ENCODE assay signal across 14 mouse cellular contexts in genomic region chr5:100005431-100005830, GRCm38 (mm10). TPM values are rescaled to one million over a fixed set of nuclear protein-coding genes. Genes with fewer than 3 reads are reported as not detected.
DNase-seq lines count a peak whose midpoint lies in the region; ATAC-seq and TF ChIP-seq lines count a peak whose summit lies in the region.
"Had no signal": no experiment of that assay in that cellular context is flagged by ENCODE, and none has a peak within 500 bp of the region (broad histone marks: within the 10 kb centered on the region; RNA-seq: fewer than 3 reads in every experiment).

No protein-coding gene starts in this region.

- H3K27me3 ChIP-seq in intestine, postnatal 0 days (replicated peaks; ENCODE audit: control insufficient read depth, insufficient read depth, low read length): no peaks in the 10 kb centered on the region
- H3K27me3 ChIP-seq: hindbrain, embryonic 15.5 days; midbrain, embryonic 12.5 days had no signal

- DNase-seq in heart, adult 11 months: peak; percentile 71
- DNase-seq in heart, postnatal 36 days: no peak
- peak; percentile 43 for DNase-seq in adrenal gland, postnatal 14 days
- no peak for DNase-seq in testis, postnatal 10 days (ENCODE audit: low spot score)
- no peak for DNase-seq in kidney, adult 18-20 months
- DNase-seq: B cell, adult 2 months; layer of hippocampus, postnatal 36 days had no signal

- peaks cover 7% of the 10 kb centered on the region for H3K4me1 ChIP-seq in intestine, postnatal 0 days (replicated peaks; ENCODE audit: control insufficient read depth, insufficient read depth, low read length)
- H3K4me1 ChIP-seq: hindbrain, embryonic 15.5 days; midbrain, embryonic 12.5 days had no signal

- peak; percentile 61 for ATAC-seq in intestine, postnatal 0 days
- peak; percentile 85 for ATAC-seq in megakaryocyte-erythroid progenitor cell, adult 5-6 weeks (replicated peaks; ENCODE audit: low FRiP score, low TSS enrichment, poor library complexity, severe bottlenecking)
- ATAC-seq in inflammation-experienced regulatory T-cells, adult 6 months: no peak
- ATAC-seq: lung, postnatal 0 days had no signal

- peak overlapping the region; percentile 80 for H3K27ac ChIP-seq in intestine, postnatal 0 days (ENCODE audit: low read depth, low read length)
- H3K27ac ChIP-seq: hindbrain, embryonic 15.5 days; kidney, postnatal 0 days; midbrain, embryonic 12.5 days had no signal

- no peaks in the 10 kb centered on the region for H3K36me3 ChIP-seq in intestine, postnatal 0 days (ENCODE audit: control insufficient read depth, insufficient read depth)
- H3K36me3 ChIP-seq: hindbrain, embryonic 15.5 days; midbrain, embryonic 12.5 days had no signal

- WGBS in intestine, postnatal 0 days: 29% methylated on average over 3 of the region's 3 CpGs

- H3K4me3 ChIP-seq in intestine, postnatal 0 days (ENCODE audit: low read depth, low read length): no peak overlapping the region
- H3K4me3 ChIP-seq: hindbrain, embryonic 15.5 days; midbrain, embryonic 12.5 days had no signal

- H3K4me2 ChIP-seq in intestine, postnatal 0 days (replicated peaks; ENCODE audit: low read depth): peak overlapping the region; percentile 43
- H3K4me2 ChIP-seq: hindbrain, embryonic 15.5 days; midbrain, embryonic 12.5 days had no signal

- intact Hi-C loops in heart, postnatal 36 days (cut with DNase I): no loop called here

- no peaks in the 10 kb centered on the region for H3K9me3 ChIP-seq in intestine, postnatal 0 days (ENCODE audit: control insufficient read depth)
- H3K9me3 ChIP-seq: hindbrain, embryonic 15.5 days; midbrain, embryonic 12.5 days had no signal

- TF ChIP-seq CTCF in intestine, postnatal 0 days (IDR thresholded peaks at IDR 0.05; ENCODE audit: low read depth): no peak

- H3K9ac ChIP-seq in intestine, postnatal 0 days (ENCODE audit: low read depth, low read length): no peak overlapping the region
- H3K9ac ChIP-seq: hindbrain, embryonic 15.5 days; midbrain, embryonic 12.5 days had no signal

RNA-seq across cellular contexts. Expression of gene 4930524J08Rik, which starts 26.6 kb away (rescaled TPM):
- total RNA-seq in heart, postnatal 36 days (2021): under 1 TPM in 1 of 2 experiments, not detected in 1; 0.79 TPM
- 3.1 and 4.1 TPM in 2 replicates for total RNA-seq in adrenal gland, postnatal 14 days (2021)
- polyA plus RNA-seq in intestine, postnatal 0 days (2015; fragmentation: Nextera tagmentation; extraction: Ambion mirVana): 1.5 and 2.4 TPM in 2 replicates
- 2.8 TPM in 1 of 2 replicates, not detected in the other for total RNA-seq in megakaryocyte-erythroid progenitor cell, adult 5-6 weeks (2014; fragmentation: Nextera tagmentation)
- 6.2 TPM in 1 of 2 replicates, not detected in the other for total RNA-seq in megakaryocyte-erythroid progenitor cell, adult 5-6 weeks (2017)
- not detected for polyA plus RNA-seq in inflammation-experienced regulatory T-cells, adult 6 months (2017; shearing (Covaris generic))

RNA-seq across cellular contexts. Expression of gene Hnrnpd, which starts 26.7 kb away (rescaled TPM):
- total RNA-seq in heart, postnatal 36 days (2021): 10 to 100 TPM; 69.5 to 86.9 TPM
- 175 and 223 TPM in 2 replicates for total RNA-seq in adrenal gland, postnatal 14 days (2021)
- polyA plus RNA-seq in intestine, postnatal 0 days (2015; fragmentation: Nextera tagmentation; extraction: Ambion mirVana): 66.5 and 67.1 TPM in 2 replicates
- total RNA-seq in megakaryocyte-erythroid progenitor cell, adult 5-6 weeks (2014; fragmentation: Nextera tagmentation): 420 and 448 TPM in 2 replicates
- total RNA-seq in megakaryocyte-erythroid progenitor cell, adult 5-6 weeks (2017): 177 and 197 TPM in 2 replicates
- polyA plus RNA-seq in inflammation-experienced regulatory T-cells, adult 6 months (2017; shearing (Covaris generic)): 10 to 100 TPM; 43.1 to 68.3 (median 56.9) TPM

RNA-seq across cellular contexts. Expression of gene Hnrnpdl, which starts 34.0 kb away (rescaled TPM):
- 10 to 100 TPM; 60.2 to 70.6 TPM for total RNA-seq in heart, postnatal 36 days (2021)
- total RNA-seq in adrenal gland, postnatal 14 days (2021): 110 and 137 TPM in 2 replicates
- 61.6 and 63.2 TPM in 2 replicates for polyA plus RNA-seq in intestine, postnatal 0 days (2015; fragmentation: Nextera tagmentation; extraction: Ambion mirVana)
- 265 and 360 TPM in 2 replicates for total RNA-seq in megakaryocyte-erythroid progenitor cell, adult 5-6 weeks (2014; fragmentation: Nextera tagmentation)
- 553 and 613 TPM in 2 replicates for total RNA-seq in megakaryocyte-erythroid progenitor cell, adult 5-6 weeks (2017)
- 100 to 1,000 TPM; 121 to 134 (median 123) TPM for polyA plus RNA-seq in inflammation-experienced regulatory T-cells, adult 6 months (2017; shearing (Covaris generic))

RNA-seq across cellular contexts. Expression of gene Enoph1, which starts 34.4 kb away (rescaled TPM):
- 1 to 10 TPM; 6.5 to 8.6 TPM for total RNA-seq in heart, postnatal 36 days (2021)
- 25.3 and 29.6 TPM in 2 replicates for total RNA-seq in adrenal gland, postnatal 14 days (2021)
- polyA plus RNA-seq in intestine, postnatal 0 days (2015; fragmentation: Nextera tagmentation; extraction: Ambion mirVana): 26.6 TPM in 2 replicates
- 34.2 and 38.1 TPM in 2 replicates for total RNA-seq in megakaryocyte-erythroid progenitor cell, adult 5-6 weeks (2014; fragmentation: Nextera tagmentation)
- 30.1 and 39.3 TPM in 2 replicates for total RNA-seq in megakaryocyte-erythroid progenitor cell, adult 5-6 weeks (2017)
- polyA plus RNA-seq in inflammation-experienced regulatory T-cells, adult 6 months (2017; shearing (Covaris generic)): 10 to 100 TPM; 25.5 to 32.2 (median 30.2) TPM

Comparison
In these comparisons a context has a peak if more than half of its experiments do, and no peak if none do; other contexts are left out.
1. DNase-seq: peak in heart, adult 11 months (single experiment) and adrenal gland, postnatal 14 days (single experiment); none in heart, postnatal 36 days (0 of 2), testis, postnatal 10 days (single experiment) and kidney, adult 18-20 months (single experiment).